Mouse (Mus musculus) heart, adult 2 months (tissue): Measurements from ENCODE around the gene Efcab8. TPM values are rescaled to one million over a fixed set of nuclear protein-coding genes. Genes with fewer than 3 reads are reported as not detected.
"Not testable (repeated sequence)": the region's sequence is repeated elsewhere in the genome, so short reads cannot be mapped to it uniquely, and the experiment has no call there.

Experiments
- DNase-seq, 2 experiments: peaks; one replicate each; pipeline ENCODE4 v3.0.0; 2021
- H3K27ac ChIP-seq: fragments of 200-600 bp; 2 replicates; pipeline ENCODE4 v1.8.1; 2022
- H3K27me3 ChIP-seq: fragments of 200-500 bp; 2 replicates; pipeline ENCODE4 v1.6.1; 2012; ENCODE audit warnings: mild to moderate bottlenecking, low read length, inconsistent platforms, mixed read lengths; ENCODE audit not compliant: control insufficient read depth, insufficient read depth
- H3K36me3 ChIP-seq: fragments of 200-500 bp; 2 replicates; pipeline ENCODE4 v1.6.1; 2012; ENCODE audit warnings: low read length, inconsistent platforms; ENCODE audit not compliant: control insufficient read depth, insufficient read depth
- H3K4me1 ChIP-seq: fragments of 200-500 bp; 2 replicates; pipeline ENCODE4 v1.6.1; 2011; ENCODE audit warnings: low read length; ENCODE audit not compliant: control insufficient read depth, insufficient read depth
- H3K4me3 ChIP-seq: fragments of 200-600 bp; 2 replicates; pipeline ENCODE4 v1.8.1; 2022
- H3K79me2 ChIP-seq: fragments of 200-500 bp; replicated peaks from 2 replicates; pipeline ENCODE4 v1.6.1; 2012; ENCODE audit warnings: mild to moderate bottlenecking, inconsistent platforms, low read length, moderate library complexity, mixed read lengths; ENCODE audit not compliant: control insufficient read depth, insufficient read depth
- H3K9ac ChIP-seq: fragments of 200-500 bp; 2 replicates; pipeline ENCODE4 v1.6.1; 2012; ENCODE audit warnings: low read depth, mild to moderate bottlenecking, control low read depth, inconsistent platforms, low read length, mixed read lengths
- CTCF ChIP-seq: fragments of 200-600 bp; IDR thresholded peaks from 2 replicates; pipeline ENCODE4 v1.8.1; 2022; ENCODE audit warnings: antibody characterized with exemption, mild to moderate bottlenecking, moderate library complexity
- EP300 ChIP-seq: fragments of 200-500 bp; IDR thresholded peaks from 2 replicates; pipeline ENCODE4 v1.6.1; 2011; ENCODE audit warnings: low read depth, low read length, control low read depth; ENCODE audit not compliant: insufficient read depth
- POLR2A ChIP-seq: fragments of 200-500 bp; IDR thresholded peaks from 2 replicates; pipeline ENCODE4 v1.6.1; 2011; ENCODE audit warnings: mild to moderate bottlenecking, low read depth, low read length, control low read depth; ENCODE audit not compliant: insufficient read depth
- WGBS: fragments of 180-500 bp; shearing (Covaris S2); methylation state at CpG from one replicate; pipeline ENCODE4 v1.1.7; 2018; 5-methylcytosine and 5-hydroxymethylcytosine counted together
- intact Hi-C: fragments of 180-260 bp; cut with DNase I; formaldehyde crosslinking; loops from one replicate; pipeline ENCODE4 v1.15.1; 2025
- polyA plus RNA-seq: library from polyadenylated mRNA; depleted of rRNA; stranded (reverse); fragments of >200 nt; gene quantifications from 2 replicates; pipeline ENCODE4 v1.2.3, GENCODE M21; 2012
- total RNA-seq, 2 experiments: library from RNA; stranded (reverse); gene quantifications; 2 replicates each; pipeline ENCODE4 v1.2.3; 2021

Gene Efcab8
- total and polyA plus RNA-seq, 3 experiments: 0.10 TPM; not detected in 2

DNA sequence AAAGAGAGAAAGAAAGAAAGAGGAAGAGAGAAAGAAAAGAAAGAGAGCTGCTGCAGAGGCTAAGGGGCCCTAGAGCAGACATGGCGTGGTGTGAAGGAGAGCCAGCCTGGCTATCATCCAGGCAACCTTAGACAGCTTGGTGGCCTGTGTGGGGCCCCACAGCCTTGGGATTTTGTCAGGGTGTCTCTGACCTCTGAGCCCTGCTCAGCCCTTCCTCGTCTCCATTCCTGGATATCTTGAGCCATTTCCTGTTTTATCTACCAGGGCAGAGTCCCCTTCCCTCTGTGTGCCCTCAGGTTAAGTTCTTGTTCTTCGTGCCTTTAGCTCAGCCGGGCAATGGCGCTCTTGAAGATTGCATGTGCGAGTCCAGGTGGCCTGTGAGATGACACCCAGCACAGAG lies 29.1 kb downstream of the Efcab8 start:
- Histone ChIP-seq H3K36me3 (no peaks in the 10 kb centered on the region), H3K9ac (no peak overlapping the region), H3K4me1 (no peaks in the 10 kb centered on the region), H3K27ac (no peak overlapping the region), H3K79me2 (no peaks in the 10 kb centered on the region), H3K4me3 (no peak overlapping the region), H3K27me3 (no peaks in the 10 kb centered on the region)
- 65% methylated on average over 6 of the region's 6 CpGs for WGBS
- no peak for DNase-seq
- intact Hi-C loops: no loop called here
- TF ChIP-seq POLR2A: no peak
- no peak for TF ChIP-seq EP300
- TF ChIP-seq CTCF: no peak

GRCm38 (mm10) chr2:153809921-153810320 lies 30.2 kb downstream of the Efcab8 start:
- Histone ChIP-seq H3K9ac (no peak overlapping the region), H3K4me3 (no peak overlapping the region), H3K79me2 (no peaks in the 10 kb centered on the region), H3K36me3 (no peaks in the 10 kb centered on the region), H3K27me3 (no peaks in the 10 kb centered on the region), H3K27ac (no peak overlapping the region), H3K4me1 (no peaks in the 10 kb centered on the region)
- WGBS: 33% methylated on average over 3 of the region's 3 CpGs
- DNase-seq: no peak
- intact Hi-C loops: no loop called here
- TF ChIP-seq CTCF (no peak), POLR2A (no peak), EP300 (no peak)

DNA sequence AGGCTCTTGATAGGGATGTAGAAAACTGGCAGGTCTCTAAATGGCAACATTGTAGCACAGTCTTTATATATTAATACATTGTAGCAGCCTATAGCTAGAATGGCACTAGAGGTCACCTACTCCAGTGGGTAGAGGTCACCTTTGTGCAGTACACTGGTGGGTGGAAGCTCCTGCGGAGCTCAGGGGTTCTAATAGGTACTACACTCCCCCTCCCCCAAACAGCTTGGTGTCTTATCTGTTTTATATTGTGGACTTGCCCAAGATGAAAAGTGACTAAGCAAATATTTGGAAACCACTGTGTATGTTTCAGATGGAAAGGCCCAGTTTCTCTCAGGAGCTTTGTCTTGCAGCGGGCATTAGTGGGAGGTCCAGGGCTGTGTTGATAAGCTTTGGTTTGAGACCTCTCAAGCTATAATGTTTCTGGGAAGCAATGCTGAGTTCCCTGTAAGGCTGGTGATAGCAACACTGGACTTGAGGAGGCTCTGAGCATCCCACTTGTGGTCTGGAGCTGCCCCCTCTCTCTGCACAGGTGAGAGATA lies 42.3 kb downstream of the Efcab8 start:
- TF ChIP-seq CTCF (no peak), EP300 (no peak), POLR2A (no peak)
- WGBS: 93% methylated on average over 2 of the region's 2 CpGs
- no peaks in the 10 kb centered on the region for H3K79me2 ChIP-seq
- H3K27me3 ChIP-seq: no peaks in the 10 kb centered on the region
- H3K27ac ChIP-seq: no peak overlapping the region
- no peaks in the 10 kb centered on the region for H3K36me3 ChIP-seq
- H3K4me1 ChIP-seq: no peaks in the 10 kb centered on the region
- DNase-seq: no peak
- H3K9ac ChIP-seq: no peak overlapping the region
- no peak overlapping the region for H3K4me3 ChIP-seq
- intact Hi-C loops: no loop called here

- no peaks in the 10 kb centered on the region for H3K4me1 ChIP-seq
- no peak overlapping the region for H3K27ac ChIP-seq
- intact Hi-C loops: no loop called here
- H3K36me3 ChIP-seq: no peaks in the 10 kb centered on the region
- no peak for DNase-seq
- no peaks in the 10 kb centered on the region for H3K79me2 ChIP-seq
- no peaks in the 10 kb centered on the region for H3K27me3 ChIP-seq
- H3K4me3 ChIP-seq: no peak overlapping the region
- TF ChIP-seq EP300 (no peak), CTCF (no peak), POLR2A (no peak)
- H3K9ac ChIP-seq: no peak overlapping the region
- 58% methylated on average over 6 of the region's 6 CpGs for whole genome bisulfite sequencing
Measured at GRCm38 (mm10) chr2:153824593-153824992, 44.9 kb downstream of the Efcab8 start.

DNA sequence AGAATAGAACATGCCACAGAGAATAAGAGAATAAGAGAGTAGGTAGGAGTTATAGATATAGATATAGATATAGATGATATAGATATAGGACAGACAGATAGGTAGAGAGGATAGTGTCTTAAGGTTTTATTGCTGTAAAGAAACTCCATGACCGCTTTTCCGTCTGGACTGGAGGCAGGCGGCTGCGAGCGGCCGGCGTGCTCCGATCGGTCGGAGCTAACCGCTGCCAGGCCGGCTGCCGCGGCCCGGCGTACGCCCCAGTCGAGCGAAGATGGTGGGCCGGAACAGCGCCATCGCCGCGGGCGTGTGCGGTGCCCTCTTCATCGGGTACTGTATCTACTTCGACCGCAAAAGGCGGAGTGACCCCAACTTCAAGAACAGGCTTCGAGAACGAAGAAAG lies 46.2 kb downstream of the Efcab8 start:
- H3K9ac ChIP-seq, H3K4me3 ChIP-seq, H3K27me3 ChIP-seq, H3K79me2 ChIP-seq, DNase-seq, intact Hi-C loops, H3K27ac ChIP-seq, H3K36me3 ChIP-seq, H3K4me1 ChIP-seq: not testable (repeated sequence)
- WGBS: 57% methylated on average over 32 of the region's 32 CpGs

DNA sequence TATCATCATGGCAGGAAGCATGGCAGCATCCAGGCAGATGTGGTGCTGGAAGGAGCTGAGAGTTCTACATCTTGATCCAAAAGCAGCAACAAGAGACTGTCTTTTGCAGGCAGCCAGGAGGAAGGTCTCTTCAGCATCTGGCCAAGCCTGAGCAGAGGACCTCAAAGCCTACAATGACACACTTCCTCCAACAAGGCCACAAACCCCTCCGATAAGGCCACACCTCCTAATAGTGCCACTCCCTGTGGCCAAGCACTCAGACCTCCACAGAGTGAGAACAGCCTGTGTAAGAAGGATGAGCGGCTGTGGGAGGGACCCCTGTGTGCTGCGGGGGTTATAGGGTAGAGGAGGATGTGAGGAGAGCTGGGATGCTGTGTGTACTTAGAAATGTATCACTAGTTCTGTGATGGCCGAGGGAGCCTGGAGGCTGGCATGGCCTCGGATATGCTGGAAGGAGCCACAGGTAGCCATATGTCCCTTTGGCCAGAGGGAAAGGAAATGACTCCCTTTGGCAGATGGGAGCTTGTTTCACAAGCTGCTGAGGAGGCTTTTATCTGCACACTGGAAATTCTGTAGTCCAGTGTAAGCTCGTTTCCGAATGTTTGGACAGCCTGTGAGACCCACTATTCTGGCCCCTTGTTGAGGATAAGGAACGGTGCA lies 47.6 kb downstream of the Efcab8 start:
- Histone ChIP-seq H3K4me3 (no peak overlapping the region), H3K27ac (no peak overlapping the region), H3K9ac (no peak overlapping the region), H3K4me1 (no peaks in the 10 kb centered on the region), H3K36me3 (no peaks in the 10 kb centered on the region), H3K27me3 (no peaks in the 10 kb centered on the region), H3K79me2 (no peaks in the 10 kb centered on the region)
- no peak for TF ChIP-seq CTCF
- no peak for TF ChIP-seq POLR2A
- no peak for TF ChIP-seq EP300
- DNase-seq: no peak
- 64% methylated on average over 8 of the region's 8 CpGs for WGBS
- intact Hi-C loops: no loop called here
